Mouse (Mus musculus) CH12F3 (cell line): ENCODE results near the gene Borcs5.

Experiments
- in situ Hi-C: fragments of 300-500 bp; cut with MboI; formaldehyde crosslinking; loops from 2 replicates; pipeline ENCODE4 v1.14.3; 2020; ENCODE audit warnings: low sequenced_read_pairs

Borcs5 gene

GRCm38 (mm10) chr6:134639210-134639609 is at the start of gene Borcs5:
TSS of gene Borcs5 (plus strand) at chr6:134639510.
- in situ Hi-C loops, result no loop called here

DNA sequence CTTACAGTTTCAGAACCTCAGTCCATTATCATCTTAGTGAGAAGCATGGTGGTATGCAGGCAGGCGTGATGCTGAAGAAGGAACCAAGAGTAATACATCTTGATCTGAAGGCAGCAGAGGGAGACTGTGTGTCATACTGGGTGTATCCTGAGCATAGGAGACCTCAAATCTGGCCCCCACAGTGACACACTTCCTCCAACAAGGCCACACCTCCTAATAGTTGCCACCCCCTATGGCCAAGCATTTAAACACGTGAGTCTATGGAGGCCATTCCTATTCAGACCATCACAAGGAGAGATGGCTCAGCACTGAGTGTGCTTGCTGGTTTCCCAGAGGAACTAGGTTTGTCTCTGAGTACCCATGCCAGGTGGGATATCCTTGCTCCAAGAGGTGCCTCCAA is 47.7 kb upstream of the Borcs5 start:
- in situ Hi-C loops, result no loop called here

GRCm38 (mm10) chr6:134594569-134595442 is 44.5 kb upstream of the Borcs5 start:
- in situ Hi-C loops, result no loop called here

- in situ Hi-C loops, result no loop called here
These were observed 41.6 kb upstream of the Borcs5 start for GRCm38 (mm10) chr6:134597651-134598229.

GRCm38 (mm10) chr6:134599239-134599638 is 40.1 kb upstream of the Borcs5 start:
- in situ Hi-C loops, result no loop called here

DNA sequence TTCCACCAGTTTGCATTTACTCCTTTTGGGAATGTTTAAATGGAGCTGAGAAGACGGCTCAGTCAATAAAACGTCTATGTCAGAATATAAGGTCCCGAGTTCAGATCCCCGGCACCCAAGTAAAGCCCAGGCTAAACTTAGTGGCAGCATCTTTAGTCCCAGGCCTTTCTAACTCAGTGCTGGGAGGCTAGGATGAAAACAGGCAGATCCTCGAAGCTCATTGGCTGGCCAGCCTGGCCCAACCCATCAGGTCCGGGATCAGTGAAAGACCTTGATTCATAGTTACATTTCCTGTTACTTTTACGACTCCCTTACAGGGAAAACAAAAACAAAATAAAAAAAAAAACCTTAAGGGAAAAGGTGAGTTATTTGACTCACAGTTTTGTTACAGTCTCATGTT is 38.2 kb upstream of the Borcs5 start:
- in situ Hi-C loops, result no loop called here

- in situ Hi-C loops, result no loop called here
These were observed 37.5 kb upstream of the Borcs5 start for GRCm38 (mm10) chr6:134601766-134602165.

DNA sequence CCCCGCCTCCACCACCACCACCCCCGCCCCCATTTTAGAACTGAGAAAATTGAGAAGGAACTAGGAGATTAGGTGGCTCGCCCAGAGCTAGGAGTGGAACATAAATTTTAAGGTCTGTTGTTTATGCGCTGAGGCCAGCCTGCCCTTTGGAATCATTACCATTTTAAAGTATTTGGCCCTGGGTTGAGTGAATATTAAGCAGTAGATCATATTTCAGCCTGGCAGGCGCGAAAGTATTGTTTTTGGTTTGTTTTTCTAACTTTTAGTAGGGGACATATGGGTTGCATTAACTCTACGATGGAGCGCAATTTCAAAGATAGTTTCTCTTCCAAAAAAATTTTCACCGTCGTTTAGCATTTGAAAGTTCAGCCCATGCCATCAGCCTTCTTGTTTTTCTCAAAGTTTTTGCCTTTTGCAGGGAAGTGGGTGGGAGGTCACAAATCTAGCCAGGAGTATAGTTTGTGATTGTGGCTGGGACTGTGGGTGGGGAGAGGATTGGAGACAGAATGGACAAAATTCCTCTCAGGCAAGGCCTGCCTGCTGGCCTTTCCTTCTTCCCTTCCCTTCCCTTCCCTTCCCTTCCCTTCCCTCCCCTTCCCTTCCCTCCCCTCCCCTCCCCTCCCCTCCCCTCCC is 36.8 kb upstream of the Borcs5 start:
- in situ Hi-C loops, result no loop called here

- in situ Hi-C loops, result loop anchor here (5.0 kb wide), 1 partner anchor 183 kb away; no protein-coding TSS in a partner anchor
These were observed 34.1 kb upstream of the Borcs5 start for GRCm38 (mm10) chr6:134605196-134605595.

DNA sequence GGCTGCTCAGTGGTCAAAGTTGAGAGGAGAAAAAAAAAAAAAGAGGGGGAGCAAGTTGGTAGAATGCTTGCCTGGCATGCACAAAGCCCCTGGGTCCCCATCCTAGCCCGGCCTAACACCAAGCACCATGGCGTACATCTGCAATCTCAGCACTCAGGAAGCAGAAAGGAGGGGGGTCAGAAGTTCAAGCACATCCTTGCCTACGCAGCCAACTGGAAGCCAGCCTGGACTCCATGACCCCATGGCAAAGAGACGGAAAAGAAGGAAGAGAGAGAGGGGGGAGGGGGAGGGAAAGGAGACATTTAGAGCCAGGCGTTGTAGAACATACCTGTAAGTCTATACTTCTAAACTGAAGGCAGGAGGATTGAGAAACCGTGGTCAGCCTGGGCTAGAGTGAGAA is 32.8 kb upstream of the Borcs5 start:
- in situ Hi-C loops, result loop anchor here (5.0 kb wide), 1 partner anchor 184 kb away; no protein-coding TSS in a partner anchor

GRCm38 (mm10) chr6:134606949-134607746 is 32.2 kb upstream of the Borcs5 start:
- in situ Hi-C loops, result loop anchor here (5.0 kb wide), 1 partner anchor 185 kb away; no protein-coding TSS in a partner anchor

DNA sequence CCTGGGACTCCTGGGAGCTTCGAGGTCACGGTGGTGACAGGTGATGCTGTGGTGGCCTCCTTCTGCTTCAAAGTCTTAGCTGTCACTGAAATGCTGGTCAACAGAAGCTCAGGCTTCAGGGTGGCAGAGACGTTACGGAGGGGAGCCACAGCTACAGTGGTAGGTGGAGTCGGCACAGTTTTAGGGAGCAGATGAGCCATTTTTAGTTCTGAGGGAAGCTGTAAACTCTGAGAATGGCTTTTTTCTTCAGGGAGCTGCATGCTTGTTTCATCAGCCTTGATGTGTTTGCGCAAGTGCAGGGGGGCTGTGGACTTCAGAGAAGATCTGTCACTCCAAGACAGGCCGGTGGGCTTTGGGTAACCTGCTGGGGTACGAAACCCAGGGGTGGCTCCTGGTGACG is 28.9 kb upstream of the Borcs5 start:
- in situ Hi-C loops, result no loop called here

GRCm38 (mm10) chr6:134611896-134612295 is 27.4 kb upstream of the Borcs5 start:
- in situ Hi-C loops, result no loop called here

GRCm38 (mm10) chr6:134614322-134614721 is 25.0 kb upstream of the Borcs5 start:
- in situ Hi-C loops, result no loop called here

- in situ Hi-C loops, result no loop called here
These were observed 24.3 kb upstream of the Borcs5 start for GRCm38 (mm10) chr6:134614723-134615648.

DNA sequence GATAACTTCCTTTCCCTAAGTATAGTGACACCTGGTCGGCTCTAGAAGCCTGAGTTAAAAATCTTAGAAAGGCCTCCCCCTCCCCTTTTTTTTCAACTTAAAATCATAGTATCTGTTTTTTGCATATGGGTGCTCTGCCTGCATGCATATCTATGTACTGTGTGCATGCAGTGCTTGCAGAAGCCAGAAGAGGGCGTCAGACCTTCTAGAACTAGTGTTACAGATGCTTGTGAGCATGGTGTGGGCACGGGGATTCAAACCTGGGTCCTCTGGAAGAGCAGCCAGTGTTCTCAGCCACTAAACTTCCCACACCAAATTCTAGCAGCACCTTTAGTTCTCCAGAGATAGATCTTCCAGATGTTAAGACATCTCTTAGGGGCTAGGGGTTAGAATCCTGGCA is 21.7 kb upstream of the Borcs5 start:
- in situ Hi-C loops, result no loop called here

DNA sequence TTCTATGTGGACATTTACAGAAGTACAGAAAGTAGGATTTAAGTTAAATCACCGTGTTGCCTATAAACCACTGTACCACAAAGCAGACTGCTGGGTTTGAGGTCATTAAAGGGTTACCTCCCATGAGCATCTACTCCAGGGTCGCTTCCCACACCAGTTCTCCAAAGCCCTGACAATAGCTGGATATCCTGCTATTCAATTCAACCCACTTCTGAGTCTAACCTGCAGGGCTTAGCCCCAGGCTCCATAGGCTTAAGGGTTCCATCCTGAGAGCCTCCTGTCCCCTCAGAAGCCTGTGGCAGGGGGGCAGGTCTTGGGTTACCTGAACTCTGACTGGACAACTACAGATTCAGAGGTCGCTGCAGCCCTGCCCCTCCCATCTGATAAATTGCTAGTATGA is 19.2 kb upstream of the Borcs5 start:
- in situ Hi-C loops, result no loop called here

DNA sequence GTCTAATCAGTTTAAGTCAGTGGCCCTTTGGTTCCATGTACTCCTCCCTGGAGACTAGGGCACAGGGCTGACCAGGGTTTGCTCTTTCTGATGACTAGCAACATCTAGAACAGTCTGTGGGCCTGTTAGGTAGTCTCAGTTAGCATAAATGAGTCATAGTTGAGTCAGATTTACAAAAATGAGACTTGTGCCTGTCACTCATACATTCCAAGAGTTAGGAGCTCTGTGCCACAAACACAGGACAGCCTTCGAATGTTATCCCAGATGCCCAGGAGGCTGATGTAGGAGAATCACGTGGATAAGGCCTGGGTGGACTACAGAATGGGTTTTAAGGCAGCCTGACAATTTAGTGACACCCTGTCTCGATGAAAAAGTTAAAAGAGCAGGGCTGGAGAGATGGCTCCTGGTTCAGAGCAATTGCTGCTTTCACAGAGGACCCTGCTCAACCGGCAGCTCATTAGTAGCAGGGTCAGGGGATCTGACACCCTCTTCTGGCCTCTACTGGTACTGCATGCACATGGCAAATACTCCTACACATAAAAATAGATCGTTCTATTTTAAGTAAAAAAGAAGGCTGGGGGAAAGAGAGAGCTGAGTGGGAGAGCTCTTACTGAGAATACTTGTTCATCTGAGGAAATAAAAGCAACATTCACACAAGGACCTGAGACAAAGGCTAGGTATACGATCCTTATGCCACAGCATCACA is 18.3 kb upstream of the Borcs5 start:
- in situ Hi-C loops, result no loop called here

GRCm38 (mm10) chr6:134621552-134621949 is 17.8 kb upstream of the Borcs5 start:
- in situ Hi-C loops, result no loop called here
